Mouse (Mus musculus) brain, adult 2 months (tissue): ENCODE measurements around the gene Abr.

Experiments
- DNase-seq: peaks from one replicate; pipeline ENCODE4 v3.0.0; 2011; ENCODE audit warnings: low read depth, low spot score

Gene Abr

DNA sequence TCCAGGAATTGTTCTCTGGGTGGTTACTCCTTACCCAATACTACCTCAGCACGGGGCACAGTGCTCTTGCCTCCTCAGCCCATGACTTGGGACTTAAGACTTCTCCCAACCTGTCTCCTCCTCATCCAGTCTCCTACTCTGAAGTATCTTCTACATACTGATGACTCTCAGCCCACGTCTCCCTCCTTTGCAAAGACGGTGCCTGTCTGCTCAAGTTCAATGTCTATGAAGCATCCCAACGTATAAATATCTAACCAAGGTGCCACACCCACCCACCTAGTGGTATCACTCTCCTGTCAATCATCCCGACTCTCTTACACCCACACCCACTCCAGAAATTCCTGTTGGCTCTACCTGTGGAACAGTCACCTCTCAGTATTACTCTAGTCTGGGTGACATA, 103.5 kb downstream of the Abr start:
- DNase-seq = peak; percentile 51

DNA sequence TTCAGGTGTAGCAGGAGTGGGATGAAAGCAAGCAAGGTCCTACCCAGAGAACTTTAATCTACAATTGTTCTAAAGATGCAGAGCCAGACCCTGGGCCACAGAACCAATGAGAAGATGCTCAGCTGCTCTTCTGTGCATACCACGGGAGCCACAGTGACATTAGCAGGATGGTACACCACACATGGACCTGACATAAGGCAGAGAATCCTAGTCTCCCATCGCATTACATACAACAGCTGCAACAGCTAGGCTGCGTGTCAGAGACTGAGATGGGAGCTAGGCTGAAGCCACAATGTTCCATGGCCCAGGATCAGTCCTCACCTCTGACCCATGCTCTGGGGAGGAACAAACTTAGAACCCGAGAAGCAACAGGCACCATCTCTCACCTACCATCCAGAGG, 104.0 kb downstream of the Abr start:
- DNase-seq = no peak

GRCm38 (mm10) chr11:76516951-76517350, 105.2 kb downstream of the Abr start:
- no peak for DNase-seq

DNA sequence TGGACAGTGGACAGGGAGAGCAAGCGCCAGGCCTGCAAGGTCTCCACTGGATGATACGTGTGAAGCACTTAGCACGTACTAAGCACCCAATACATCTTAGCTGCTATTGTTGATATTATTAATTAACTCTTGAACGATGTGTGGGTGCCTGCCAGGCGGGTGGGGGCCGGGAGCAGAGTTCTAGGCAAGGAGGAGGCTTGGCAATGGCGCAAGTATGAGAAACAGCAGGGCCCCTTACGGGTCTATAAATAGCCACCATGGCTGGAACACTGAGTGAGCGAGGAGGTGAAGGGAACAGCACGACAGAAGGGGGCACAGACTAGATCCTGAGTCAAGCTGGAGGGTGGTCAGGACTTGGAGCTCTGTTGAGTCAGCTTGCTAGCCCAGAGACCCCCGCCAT, 107.0 kb downstream of the Abr start:
- DNase-seq = peak; percentile 78

DNA sequence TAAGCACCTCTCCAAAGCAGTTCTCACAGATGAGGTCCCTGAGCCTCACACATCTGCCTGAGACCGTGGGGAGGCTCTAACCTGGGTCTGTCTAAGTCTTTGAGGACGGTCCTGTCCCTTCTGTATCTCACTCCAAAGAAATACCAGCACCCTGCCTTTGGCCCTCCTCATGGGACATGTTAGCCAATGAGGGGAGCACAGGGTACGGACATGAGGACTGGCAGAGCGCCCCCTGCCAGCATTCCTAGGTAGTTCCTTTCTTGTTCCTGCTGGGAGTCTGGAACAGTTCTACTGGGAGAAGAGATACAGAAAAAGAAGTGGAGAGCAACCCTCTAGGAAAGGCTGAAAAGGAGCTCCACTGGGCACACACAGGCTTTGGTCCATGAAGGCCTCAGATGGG, 111.1 kb downstream of the Abr start:
- no peak for DNase-seq

GRCm38 (mm10) chr11:76509751-76510723, 112.1 kb downstream of the Abr start:
- peak; percentile 89 for DNase-seq

DNA sequence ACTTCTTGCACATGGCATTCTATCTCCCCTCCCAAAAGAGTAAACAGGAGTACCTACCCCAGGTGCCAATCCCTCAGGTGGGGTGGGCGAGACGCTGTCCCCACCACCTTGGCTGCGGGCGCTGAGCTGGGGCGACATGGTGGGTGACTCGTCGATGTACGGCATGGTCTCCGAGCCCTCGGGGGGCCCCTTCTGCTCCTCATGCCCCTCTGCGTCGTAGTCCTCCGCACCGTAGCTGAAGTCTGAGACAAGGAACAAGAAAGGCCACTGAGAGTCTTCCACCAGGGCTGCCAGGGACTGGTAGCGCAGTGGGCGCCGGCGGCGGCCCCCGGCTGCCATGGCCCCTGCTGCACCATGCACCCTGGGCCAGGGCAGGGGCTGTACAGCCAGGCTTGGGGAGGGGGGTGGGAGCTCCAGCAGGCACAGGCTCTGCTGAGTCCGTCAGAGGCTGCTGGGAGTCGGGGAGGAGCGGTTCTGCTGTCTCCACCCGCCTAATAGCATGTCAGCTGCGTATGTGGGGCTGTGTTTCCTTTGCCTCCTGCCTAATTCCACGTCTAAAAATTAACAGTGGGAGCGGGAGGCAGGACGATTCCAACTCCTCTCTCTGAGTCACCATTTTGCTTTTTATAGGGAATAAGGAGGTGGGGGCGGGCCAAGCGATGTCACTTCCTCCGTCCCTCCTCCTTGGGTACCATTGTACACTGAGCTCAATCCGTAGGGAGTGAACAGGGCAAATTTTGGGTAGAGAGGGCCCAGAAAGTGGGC, 113.1 kb downstream of the Abr start:
- DNase-seq = peak; percentile 91

DNA sequence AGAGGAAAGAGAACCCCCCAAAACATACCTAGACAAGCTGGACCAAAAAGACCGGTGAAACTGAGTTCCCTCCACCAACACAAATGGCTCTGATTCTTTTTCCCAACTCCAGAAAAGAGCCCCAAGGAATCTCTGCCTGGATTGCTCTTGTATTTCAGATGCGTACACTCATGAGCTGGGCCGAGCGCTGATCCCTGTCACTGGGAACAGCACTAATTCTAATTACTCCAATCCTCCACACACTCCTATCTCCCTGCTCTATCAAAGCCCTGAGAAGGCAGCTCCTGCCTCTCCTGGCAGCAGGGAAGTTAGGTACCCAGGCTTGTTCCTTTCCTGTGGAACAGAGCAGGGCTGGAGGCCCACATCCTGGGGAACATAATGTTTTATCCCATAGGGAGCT, 114.0 kb downstream of the Abr start:
- no peak for DNase-seq

- peak; percentile 95 for DNase-seq
These were observed 114.6 kb downstream of the Abr start for GRCm38 (mm10) chr11:76507302-76508124.

- DNase-seq = peak; percentile 87
These were observed 115.4 kb downstream of the Abr start for GRCm38 (mm10) chr11:76506514-76507228.

- DNase-seq = no peak
These were observed 117.0 kb downstream of the Abr start for GRCm38 (mm10) chr11:76505106-76505505.

DNA sequence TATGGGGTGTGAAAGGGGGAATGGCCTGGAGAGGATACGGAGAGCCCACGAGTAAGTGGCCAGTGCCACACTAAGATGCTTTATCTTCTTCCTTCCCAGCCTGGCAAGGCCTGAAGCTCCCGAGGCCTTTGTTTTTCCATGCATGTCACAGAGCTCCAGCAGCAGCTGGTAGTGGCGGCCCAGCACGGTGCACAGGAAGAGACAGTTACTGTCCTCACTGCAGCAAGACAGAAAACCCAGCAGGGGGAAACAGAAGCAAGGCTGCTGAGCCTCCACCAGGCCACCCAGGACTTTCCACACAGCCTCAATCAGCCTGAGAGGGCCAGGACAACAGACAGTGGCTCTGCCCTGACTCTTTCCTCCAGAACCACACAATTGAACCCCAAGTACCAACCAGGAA, 118.1 kb downstream of the Abr start:
- no peak for DNase-seq

GRCm38 (mm10) chr11:76499987-76500386, 122.1 kb downstream of the Abr start:
- DNase-seq = no peak

DNA sequence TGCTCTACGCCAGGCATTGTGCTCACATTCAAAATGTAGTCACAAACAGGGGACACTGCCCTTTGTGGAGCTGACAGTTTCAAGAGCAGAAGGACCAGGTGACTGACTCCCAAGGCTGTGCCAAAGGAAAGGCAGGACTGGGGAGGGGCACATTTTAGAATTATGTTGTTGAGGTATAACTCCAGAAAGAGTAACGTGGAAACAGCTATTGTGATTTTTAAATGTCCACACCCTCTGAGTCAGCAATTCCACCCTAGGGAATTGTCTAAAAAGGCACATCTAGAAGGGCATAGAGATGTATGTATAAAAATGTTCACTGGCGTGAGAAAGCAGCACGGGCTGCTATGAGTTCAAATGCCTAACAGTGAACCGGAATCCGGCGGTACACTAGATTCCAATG, 122.5 kb downstream of the Abr start:
- no peak for DNase-seq

- no peak for DNase-seq
These were observed 124.4 kb downstream of the Abr start for GRCm38 (mm10) chr11:76497769-76498152.

GRCm38 (mm10) chr11:76497066-76497768, 124.9 kb downstream of the Abr start:
- no peak for DNase-seq

- DNase-seq = peak; percentile 80
These were observed 125.9 kb downstream of the Abr start for GRCm38 (mm10) chr11:76496086-76496771.

DNA sequence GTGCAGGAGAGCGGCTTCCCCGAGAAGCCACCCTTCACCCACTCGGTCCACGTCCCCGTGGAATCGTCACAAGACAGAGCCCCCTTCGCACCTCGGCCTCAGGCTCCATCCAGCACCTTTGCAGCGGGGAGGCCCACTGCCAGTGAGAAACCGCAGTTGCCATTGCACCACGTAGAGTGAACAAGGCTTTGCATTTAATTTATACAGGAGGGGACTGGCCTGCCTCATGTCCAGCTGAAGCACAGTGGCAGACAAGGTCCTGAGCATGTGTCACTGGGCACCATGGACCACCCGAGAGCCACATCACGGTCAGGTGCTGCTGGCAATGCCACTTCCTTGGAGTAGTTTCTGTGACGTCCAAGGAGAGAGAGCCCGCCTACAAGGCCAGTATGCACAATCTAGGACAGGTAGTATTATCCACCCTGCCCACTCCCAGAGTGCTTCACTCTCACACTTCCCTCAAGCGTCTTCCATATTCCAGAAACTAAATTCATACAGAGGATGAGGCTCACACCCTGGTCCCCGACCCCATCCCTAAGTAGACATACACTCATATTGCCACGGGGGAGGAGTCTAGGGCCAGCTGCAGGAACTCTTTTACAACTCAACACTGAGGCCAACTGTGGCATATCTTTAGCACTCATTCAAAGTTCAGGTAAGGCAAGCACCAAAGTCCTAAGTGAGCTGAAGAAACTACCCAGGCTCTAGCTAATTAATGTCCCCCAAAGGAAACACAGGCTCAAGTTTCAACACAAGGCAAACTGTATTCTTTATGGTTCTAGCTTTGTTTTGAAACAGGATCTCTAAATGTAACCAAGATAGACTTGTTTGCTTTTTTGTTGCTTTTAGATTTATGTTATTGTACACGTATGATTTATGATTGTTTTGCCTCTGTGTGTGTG, 126.7 kb downstream of the Abr start:
- DNase-seq = no peak
